Mouse (Mus musculus) kidney, postnatal 0 days (tissue): Measurements from ENCODE around the gene Limd2. TPM values are rescaled to one million over a fixed set of nuclear protein-coding genes. Genes with fewer than 3 reads are reported as not detected.
A peak's percentile ranks its signal among the peaks of the same experiment; 100 is the strongest.
"Not testable (repeated sequence)": the region's sequence is repeated elsewhere in the genome, so short reads cannot be mapped to it uniquely, and the experiment has no call there.

Experiments
- ATAC-seq: fragments of 200-750 bp; cut with Nextera tagmentation; replicated peaks from 2 replicates; pipeline ENCODE4 v1.8.0; 2017; ENCODE audit warnings: low read depth, moderate number of reproducible peaks, moderate TSS enrichment, moderate library complexity; ENCODE audit not compliant: low FRiP score
- DNase-seq: peaks from one replicate; pipeline ENCODE4 v3.0.0-alpha.2; 2016; ENCODE audit warnings: low spot score
- H3K27ac ChIP-seq: fragments of 300-500 bp; sonication (generic); 2 replicates; pipeline ENCODE4 v1.5.1; 2014; ENCODE audit warnings: mild to moderate bottlenecking
- H3K27me3 ChIP-seq: fragments of 300-500 bp; sonication (generic); 2 replicates; pipeline ENCODE4 v1.6.1; 2014; ENCODE audit warnings: low read length, mixed read lengths; ENCODE audit not compliant: insufficient read depth
- H3K36me3 ChIP-seq: fragments of 300-500 bp; sonication (generic); 2 replicates; pipeline ENCODE4 v1.6.1; 2014; ENCODE audit warnings: low read length, mixed read lengths; ENCODE audit not compliant: insufficient read depth
- H3K4me1 ChIP-seq: fragments of 300-500 bp; sonication (generic); replicated peaks from 2 replicates; pipeline ENCODE4 v1.6.1; 2014; ENCODE audit warnings: antibody characterized with exemption, low read length, mixed read lengths; ENCODE audit not compliant: insufficient read depth
- H3K4me2 ChIP-seq: fragments of 300-500 bp; sonication (generic); 2 replicates; pipeline ENCODE4 v1.6.1; 2014; ENCODE audit warnings: mild to moderate bottlenecking, low read length, moderate library complexity, mixed read lengths
- H3K4me3 ChIP-seq: fragments of 300-500 bp; sonication (generic); replicated peaks from 2 replicates; pipeline ENCODE4 v1.5.1; 2014; ENCODE audit warnings: low read depth, low read length
- H3K9ac ChIP-seq: fragments of 300-500 bp; sonication (generic); 2 replicates; pipeline ENCODE4 v1.6.1; 2014; ENCODE audit warnings: low read depth, low read length
- H3K9me3 ChIP-seq: fragments of 300-500 bp; sonication (generic); replicated peaks from 2 replicates; pipeline ENCODE4 v1.6.1; 2016; ENCODE audit warnings: low read length, inconsistent platforms, mixed read lengths
- CTCF ChIP-seq: IDR thresholded peaks from 2 replicates; pipeline ENCODE4 v1.5.1; 2016; ENCODE audit warnings: antibody characterized with exemption, low read depth, mild to moderate bottlenecking, moderate library complexity
- whole genome bisulfite sequencing: fragments of 180-500 bp; shearing (Covaris S2); extraction: QIAGEN DNeasy Blood & Tissue Kit; methylation state at CpG from one replicate; pipeline ENCODE4 v1.1.7; 2014; 5-methylcytosine and 5-hydroxymethylcytosine counted together
- polyA plus RNA-seq: library from polyadenylated mRNA; unstranded; fragments of >200 nt; fragmentation: Nextera tagmentation; extraction: Ambion mirVana; gene quantifications from 2 replicates; pipeline ENCODE4 v1.2.1, GENCODE M21; 2015

Limd2 gene
- polyA plus RNA-seq, result 132 and 140 TPM in 2 replicates

DNA sequence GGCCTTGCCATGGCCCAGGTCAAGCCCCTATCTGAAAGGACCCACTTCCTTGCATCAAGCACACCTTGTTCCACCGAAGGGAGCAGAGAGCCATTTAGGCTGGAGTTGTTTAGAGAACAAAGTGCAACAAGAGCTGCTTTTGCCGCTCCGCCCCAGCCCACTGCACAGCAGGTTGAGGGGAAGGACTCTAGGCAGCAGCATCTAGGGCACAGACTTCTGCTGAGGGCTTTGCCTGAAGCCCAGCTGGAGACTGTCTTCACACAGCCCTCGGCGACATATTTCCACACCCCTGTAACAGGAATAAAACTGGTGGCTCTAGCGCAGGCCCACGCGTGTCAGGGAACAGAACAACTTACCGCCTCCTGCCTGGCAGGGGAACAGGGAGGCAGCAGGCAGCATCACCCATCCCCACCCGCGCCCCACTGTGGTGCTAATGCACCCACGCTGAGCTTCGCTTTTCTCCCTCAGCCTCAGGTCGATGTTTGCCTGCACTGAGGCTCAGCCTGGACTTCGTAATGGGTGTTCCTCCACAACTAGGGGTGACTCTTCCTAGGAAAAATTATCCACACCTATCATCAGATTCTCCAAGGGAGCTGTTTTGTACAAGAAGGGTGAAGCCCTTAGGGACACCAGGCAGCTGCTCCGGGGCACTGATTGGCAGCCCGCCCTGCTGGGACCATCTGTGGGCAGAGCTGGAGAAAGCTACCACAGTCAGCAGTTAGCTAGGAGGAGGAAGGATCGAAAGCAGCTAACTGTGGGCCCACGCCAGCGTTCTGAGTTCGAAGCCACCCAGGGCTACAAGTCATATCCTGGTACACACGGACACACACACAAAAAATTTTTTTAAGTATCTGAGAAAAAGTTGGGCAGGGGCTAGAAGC, at the start of gene Limd2, which contains the start of gene Gm10840:
Gene Limd2, minus strand, starts transcription at position 20 of the 881 bp plus-strand sequence.
Gene Gm10840, plus strand, starts transcription at position 10 of the 881 bp plus-strand sequence.
- 0 out of 2 replicates have a peak, but pooled peaks have one; percentile 6 for ATAC-seq
- Histone ChIP-seq H3K9ac (peak within 1 kb of the TSS; percentile 90), H3K9me3 (no peaks in the 10 kb centered on the region), H3K27me3 (no peaks in the 10 kb centered on the region), H3K36me3 (peaks cover 17% of the 10 kb centered on the region; the same call in 1 of the 2 replicates), H3K4me3 (peak within 1 kb of the TSS; percentile 70), H3K27ac (peak within 1 kb of the TSS; percentile 89), H3K4me2 (peak within 1 kb of the TSS; percentile 94), H3K4me1 (peaks cover 14% of the 10 kb centered on the region; the same call in 1 of the 2 replicates)
- TF ChIP-seq CTCF, result no peak
- peak; percentile 64 for DNase-seq
- WGBS, result 33% methylated on average over 22 of the region's 22 CpGs

DNA sequence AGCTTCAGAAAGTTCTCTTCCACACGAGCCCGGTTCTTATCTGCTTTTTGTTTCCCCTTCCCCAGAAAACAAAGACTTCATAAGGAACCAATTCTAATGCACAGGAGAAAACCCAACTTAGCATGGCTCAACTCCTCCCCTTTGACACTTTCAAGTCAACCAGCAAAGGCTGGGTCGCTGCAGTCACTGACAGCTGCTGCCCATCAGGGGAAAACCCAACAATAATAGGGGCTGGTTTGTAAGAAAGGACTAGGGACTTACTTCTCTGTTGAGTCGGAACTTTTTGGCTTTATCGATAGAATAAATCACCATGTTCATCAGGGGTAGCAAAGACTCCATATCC, 41.4 kb upstream of the Limd2 start, which contains the start of gene Strada:
Gene Strada, minus strand, starts transcription at position 46 of the 343 bp plus-strand sequence.
- no peak for TF ChIP-seq CTCF
- no peak for DNase-seq
- peaks cover 38% of the 10 kb centered on the region for H3K36me3 ChIP-seq
- ATAC-seq, result no peak
- H3K27ac ChIP-seq, result no peak within 1 kb of the TSS
- 82% methylated on average over 5 of the region's 5 CpGs for WGBS
- no peak within 1 kb of the TSS for H3K4me3 ChIP-seq
- H3K4me1 ChIP-seq, result no peaks in the 10 kb centered on the region
- H3K9ac ChIP-seq, result no peak within 1 kb of the TSS
- no peaks in the 10 kb centered on the region for H3K9me3 ChIP-seq
- no peaks in the 10 kb centered on the region for H3K27me3 ChIP-seq
- no peak within 1 kb of the TSS for H3K4me2 ChIP-seq

DNA sequence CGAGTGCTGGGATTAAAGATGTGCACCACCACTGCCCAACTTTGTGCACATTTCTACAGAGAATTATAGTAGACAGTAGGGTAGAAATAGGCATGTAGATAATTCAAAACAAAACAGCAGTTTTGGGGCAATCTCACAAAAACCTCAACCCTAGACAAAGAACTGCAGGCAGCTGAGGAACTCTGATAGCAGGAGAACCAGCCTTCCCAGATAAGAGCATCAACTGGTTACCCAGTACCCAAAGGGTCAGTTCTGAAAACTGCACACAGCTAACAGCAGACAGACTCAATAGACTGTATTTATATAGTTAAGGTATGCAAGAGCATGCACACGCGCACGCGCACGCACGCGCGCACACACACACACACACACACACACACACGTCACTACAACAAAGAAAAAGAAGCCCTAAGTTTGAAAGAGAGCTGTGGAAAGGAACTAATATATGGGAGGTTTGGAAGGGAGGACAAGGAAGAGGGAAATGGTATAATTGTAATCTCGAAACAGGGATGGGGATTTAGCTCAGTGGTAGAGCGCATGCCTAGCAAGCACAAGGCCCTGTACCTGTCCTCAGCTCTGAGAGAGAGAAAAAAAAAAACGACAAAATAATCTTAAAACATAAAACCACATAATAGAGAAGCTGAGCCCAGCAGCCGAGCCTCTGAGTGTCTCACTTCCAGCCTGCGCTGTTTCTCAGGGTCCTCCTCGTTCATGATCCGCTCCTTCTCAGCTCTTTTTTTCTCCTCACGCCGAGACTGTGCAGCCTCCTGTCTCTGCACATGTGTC, 40.9 kb upstream of the Limd2 start:
- Histone ChIP-seq H3K4me1 (no peaks in the 10 kb centered on the region), H3K4me3 (no peak overlapping the region), H3K27me3 (no peaks in the 10 kb centered on the region), H3K9ac (no peak overlapping the region), H3K4me2 (no peak overlapping the region), H3K9me3 (no peaks in the 10 kb centered on the region), H3K36me3 (peaks cover 35% of the 10 kb centered on the region), H3K27ac (no peak overlapping the region)
- no peak for TF ChIP-seq CTCF
- DNase-seq (no peak), ATAC-seq (no peak)
- WGBS, result 92% methylated on average over 19 of the region's 19 CpGs

DNA sequence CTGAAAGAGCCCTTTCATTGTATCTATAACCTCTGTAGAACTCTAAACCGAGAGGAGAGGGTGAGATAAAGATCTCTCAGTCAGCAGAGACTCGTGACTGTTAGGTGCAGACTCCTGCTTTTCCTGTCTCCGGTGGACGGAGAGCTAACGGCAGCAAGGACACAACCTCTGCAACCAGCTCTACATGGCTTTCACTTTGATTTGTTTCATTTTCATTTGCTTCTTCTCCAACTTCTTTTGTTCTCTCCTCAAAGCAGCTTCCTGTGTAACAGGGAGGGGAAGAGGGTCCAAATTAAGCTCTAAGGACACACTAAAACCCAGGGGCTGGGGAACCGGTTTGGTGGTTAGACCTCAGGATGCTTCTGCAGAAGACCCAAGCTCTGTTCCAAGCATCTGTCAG, 40.1 kb upstream of the Limd2 start:
- Histone ChIP-seq H3K27ac (no peak overlapping the region), H3K4me1 (no peaks in the 10 kb centered on the region), H3K36me3 (peaks cover 36% of the 10 kb centered on the region), H3K27me3 (no peaks in the 10 kb centered on the region), H3K4me3 (no peak overlapping the region), H3K9ac (no peak overlapping the region), H3K9me3 (no peaks in the 10 kb centered on the region), H3K4me2 (no peak overlapping the region)
- DNase-seq (no peak), ATAC-seq (no peak)
- WGBS, result 62% methylated on average over 6 of the region's 6 CpGs
- no peak for TF ChIP-seq CTCF

DNA sequence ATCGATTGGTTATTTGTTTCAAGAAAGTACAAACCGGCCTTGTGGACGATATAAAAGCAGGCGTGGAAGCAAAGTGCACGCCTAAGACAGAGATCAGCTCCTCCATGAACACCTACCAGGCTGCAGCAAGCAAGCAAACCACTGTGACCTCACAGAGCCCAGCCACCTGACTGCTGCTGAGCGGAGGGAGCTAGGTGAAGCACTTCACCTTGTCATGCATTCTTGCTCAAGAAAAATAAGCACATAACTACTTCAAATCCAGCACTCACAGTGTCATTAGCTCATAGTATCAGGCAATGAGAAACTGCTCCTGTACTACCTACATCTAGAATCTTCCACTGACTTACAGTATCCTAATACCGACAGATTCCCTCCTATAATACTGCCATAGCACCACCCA, 39.3 kb upstream of the Limd2 start:
- not testable (repeated sequence) for H3K27ac ChIP-seq, H3K4me1 ChIP-seq, H3K27me3 ChIP-seq, ATAC-seq, H3K4me3 ChIP-seq, H3K9me3 ChIP-seq, H3K9ac ChIP-seq, H3K4me2 ChIP-seq, DNase-seq
- WGBS, result 91% methylated on average over 7 of the region's 7 CpGs
- H3K36me3 ChIP-seq, result peaks cover 33% of the 10 kb centered on the region

DNA sequence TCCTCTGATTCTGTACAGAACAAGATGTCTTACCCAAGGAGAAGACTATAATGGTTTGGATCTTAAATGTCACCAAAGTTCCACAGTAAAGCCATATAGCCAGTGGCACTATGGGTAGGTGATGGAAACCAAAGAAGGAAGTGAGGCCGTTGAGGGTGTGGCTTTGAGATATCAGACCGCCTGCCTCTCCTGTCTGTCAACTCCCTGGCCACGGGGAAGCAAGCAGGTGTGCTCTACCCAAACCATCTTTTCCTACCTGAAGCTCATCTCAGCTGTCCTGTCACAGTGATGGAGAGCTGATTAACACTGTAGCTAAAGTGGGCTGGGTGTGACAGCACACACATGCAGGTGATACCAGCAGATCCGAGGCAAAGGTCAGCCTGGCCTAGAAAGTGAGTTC, 37.6 kb upstream of the Limd2 start:
- no peak overlapping the region for H3K4me3 ChIP-seq
- H3K9me3 ChIP-seq, result no peaks in the 10 kb centered on the region
- H3K27me3 ChIP-seq, result no peaks in the 10 kb centered on the region
- no peak overlapping the region for H3K9ac ChIP-seq
- 92% methylated on average over 4 of the region's 4 CpGs for WGBS
- no peak overlapping the region for H3K4me2 ChIP-seq
- ATAC-seq, result no peak
- TF ChIP-seq CTCF, result no peak
- H3K4me1 ChIP-seq, result no peaks in the 10 kb centered on the region; the same call in 1 of the 2 replicates
- DNase-seq, result no peak
- H3K27ac ChIP-seq, result no peak overlapping the region
- H3K36me3 ChIP-seq, result peaks cover 21% of the 10 kb centered on the region; the same call in 1 of the 2 replicates
